Mouse (Mus musculus) frontal cortex, postnatal 10 days (tissue): ENCODE results near the gene Hs6st1.

Source experiments
- DNase-seq, 2 experiments: peaks; one replicate each; pipeline ENCODE4 v3.0.0; 2022; ENCODE audit warnings: low spot score in 2 of 2, mixed read lengths in 1 of 2

Hs6st1 gene

GRCm38 (mm10) chr1:36064861-36065760 lies 3.1 kb upstream of the Hs6st1 start:
- peak; percentile 89 to 94 for DNase-seq

GRCm38 (mm10) chr1:36065761-36066150 lies 2.4 kb upstream of the Hs6st1 start:
- DNase-seq = peak in 1 of 2 experiments; percentile 2

GRCm38 (mm10) chr1:36066216-36066980 lies 1.8 kb upstream of the Hs6st1 start:
- peak in 1 of 2 experiments; percentile 3 for DNase-seq

- DNase-seq = peak in 1 of 2 experiments; percentile 14
Observed at GRCm38 (mm10) chr1:36067201-36067600, 999 bp upstream of the Hs6st1 start.

GRCm38 (mm10) chr1:36067611-36068010 lies 589 bp upstream of the Hs6st1 start:
- DNase-seq = no peak

GRCm38 (mm10) chr1:36068531-36069120 lies 426 bp downstream of the Hs6st1 start:
- DNase-seq = peak; percentile 14 to 63

GRCm38 (mm10) chr1:36069291-36069771 lies 1.1 kb downstream of the Hs6st1 start:
- DNase-seq = no peak

GRCm38 (mm10) chr1:36070190-36070589 lies 2.0 kb downstream of the Hs6st1 start:
- no peak for DNase-seq

GRCm38 (mm10) chr1:36070740-36071139 lies 2.5 kb downstream of the Hs6st1 start:
- DNase-seq = no peak

- no peak for DNase-seq
Observed at GRCm38 (mm10) chr1:36071176-36071575, 3.0 kb downstream of the Hs6st1 start.

- no peak for DNase-seq
Observed at GRCm38 (mm10) chr1:36071611-36072010, 3.4 kb downstream of the Hs6st1 start.

GRCm38 (mm10) chr1:36072588-36073556 lies 4.7 kb downstream of the Hs6st1 start:
- no peak for DNase-seq

- no peak for DNase-seq
Observed at GRCm38 (mm10) chr1:36073566-36073965, 5.4 kb downstream of the Hs6st1 start.

- DNase-seq = no peak
Observed at GRCm38 (mm10) chr1:36074197-36074596, 6.0 kb downstream of the Hs6st1 start.

GRCm38 (mm10) chr1:36074968-36075367 lies 6.8 kb downstream of the Hs6st1 start:
- no peak for DNase-seq

- no peak for DNase-seq
Observed at GRCm38 (mm10) chr1:36075652-36076051, 7.5 kb downstream of the Hs6st1 start.

GRCm38 (mm10) chr1:36077084-36077483 lies 8.9 kb downstream of the Hs6st1 start:
- DNase-seq = no peak

GRCm38 (mm10) chr1:36078250-36078649 lies 10.1 kb downstream of the Hs6st1 start:
- DNase-seq = no peak

GRCm38 (mm10) chr1:36079679-36080078 lies 11.5 kb downstream of the Hs6st1 start:
- no peak for DNase-seq

- no peak for DNase-seq
Observed at GRCm38 (mm10) chr1:36080974-36081373, 12.8 kb downstream of the Hs6st1 start.

GRCm38 (mm10) chr1:36082184-36082583 lies 14.0 kb downstream of the Hs6st1 start:
- no peak for DNase-seq
